Mouse (Mus musculus) MEL (cell line): ENCODE measurements at regions not wholly inside any gene's neighbourhood (a gene's known extent, or its start where the extent isn't known, plus 50 kb on each side); places are given as distances from the start of the nearest gene placed in this dataset.

Source experiments
- CTCF ChIP-seq, 3 experiments: IDR thresholded peaks in 2 of 3; conservative IDR thresholded peaks in 1 of 3; 2 replicates each; pipeline ENCODE4 v1.5.1; 2011 to 2012; ENCODE audit warnings: low read length in 3 of 3, low read depth in 2 of 3, mild to moderate bottlenecking in 2 of 3, improper control_type of control experiment in 1 of 3, inconsistent platforms in 1 of 3, mixed read lengths in 1 of 3, moderate library complexity in 1 of 3; ENCODE audit not compliant: control insufficient read depth in 1 of 3, insufficient read depth in 1 of 3, poor library complexity in 1 of 3, severe bottlenecking in 1 of 3
- ELF1 ChIP-seq: IDR thresholded peaks from 2 replicates; pipeline ENCODE4 v1.6.1; 2014; ENCODE audit warnings: low read depth, mild to moderate bottlenecking, inconsistent platforms, low read length, improper control_type of control experiment, moderate library complexity
- GABPA ChIP-seq: IDR thresholded peaks from 2 replicates; pipeline ENCODE4 v1.6.1; 2012; ENCODE audit warnings: low read depth, mild to moderate bottlenecking, inconsistent platforms, low read length, improper control_type of control experiment, moderate library complexity
- HCFC1 ChIP-seq: IDR thresholded peaks from 2 replicates; pipeline ENCODE4 v1.6.1; 2012; ENCODE audit warnings: low read depth, mild to moderate bottlenecking, inconsistent platforms, low read length, improper control_type of control experiment, moderate library complexity
- KAT2A ChIP-seq: conservative IDR thresholded peaks from 2 replicates; pipeline ENCODE4 v1.6.1; 2012; ENCODE audit warnings: low read depth, low read length, improper control_type of control experiment, inconsistent platforms
- MAZ ChIP-seq: IDR thresholded peaks from 2 replicates; pipeline ENCODE4 v1.6.1; 2012; ENCODE audit warnings: low read depth, mild to moderate bottlenecking, inconsistent platforms, low read length, improper control_type of control experiment
- MEF2A ChIP-seq: IDR thresholded peaks from 2 replicates; pipeline ENCODE4 v1.6.1; 2014; ENCODE audit warnings: low read depth, mild to moderate bottlenecking, inconsistent platforms, low read length, improper control_type of control experiment; ENCODE audit not compliant: poor library complexity, insufficient replicate concordance, severe bottlenecking; ENCODE audit errors: extremely low read depth
- NRF1 ChIP-seq: IDR thresholded peaks from 2 replicates; pipeline ENCODE4 v1.6.1; 2014; ENCODE audit warnings: low read depth, mild to moderate bottlenecking, inconsistent platforms, low read length, improper control_type of control experiment, moderate library complexity; ENCODE audit not compliant: poor library complexity, insufficient read depth, severe bottlenecking
- POLR2A ChIP-seq, 2 experiments: IDR thresholded peaks; 2 replicates each; pipeline ENCODE4 v1.6.1; 2011 to 2012; ENCODE audit warnings: low read length in 2 of 2, mild to moderate bottlenecking in 2 of 2, control low read depth in 1 of 2, improper control_type of control experiment in 1 of 2, low read depth in 1 of 2, moderate library complexity in 1 of 2; ENCODE audit not compliant: control insufficient read depth in 1 of 2, insufficient read depth in 1 of 2, poor library complexity in 1 of 2
- POLR2AphosphoS2 ChIP-seq: IDR thresholded peaks from 2 replicates; pipeline ENCODE4 v1.6.1; 2011; ENCODE audit warnings: low read length, improper control_type of control experiment
- TCF12 ChIP-seq: IDR thresholded peaks from 2 replicates; pipeline ENCODE4 v1.6.1; 2014; ENCODE audit warnings: low read depth, mild to moderate bottlenecking, inconsistent platforms, low read length, improper control_type of control experiment, moderate library complexity
- ZKSCAN1 ChIP-seq: IDR thresholded peaks from 2 replicates; pipeline ENCODE4 v1.6.1; 2012; ENCODE audit warnings: low read depth, mild to moderate bottlenecking, inconsistent platforms, low read length, improper control_type of control experiment, moderate library complexity

GRCm38 (mm10) chr7:40390927-40391326 lies 507.2 kb upstream of the Vstm2b start:
- no peak for TF ChIP-seq POLR2A (IDR thresholded peaks at IDR 0.05; ENCODE audit: control insufficient read depth in 1 of 2, insufficient read depth in 1 of 2, low read depth in 1 of 2, low read length in 2 of 2, poor library complexity in 1 of 2)
- no peak for TF ChIP-seq KAT2A
- TF ChIP-seq CTCF (IDR thresholded peaks at IDR 0.05 in 2 of 3, conservative IDR thresholded peaks at IDR 0.05 in 1 of 3; ENCODE audit: control insufficient read depth in 1 of 3, insufficient read depth in 1 of 3, low read depth in 2 of 3, low read length in 3 of 3, poor library complexity in 1 of 3, severe bottlenecking in 1 of 3): no peak
- TF ChIP-seq GABPA: no peak
- TF ChIP-seq NRF1: no peak
- no peak for TF ChIP-seq TCF12
- no peak for TF ChIP-seq POLR2AphosphoS2
- no peak for TF ChIP-seq MAZ
- no peak for TF ChIP-seq MEF2A
- no peak for TF ChIP-seq ELF1
- TF ChIP-seq ZKSCAN1: no peak
- no peak for TF ChIP-seq HCFC1
